17 mouse cellular contexts compared by ENCODE assay signal in the genomic region with DNA sequence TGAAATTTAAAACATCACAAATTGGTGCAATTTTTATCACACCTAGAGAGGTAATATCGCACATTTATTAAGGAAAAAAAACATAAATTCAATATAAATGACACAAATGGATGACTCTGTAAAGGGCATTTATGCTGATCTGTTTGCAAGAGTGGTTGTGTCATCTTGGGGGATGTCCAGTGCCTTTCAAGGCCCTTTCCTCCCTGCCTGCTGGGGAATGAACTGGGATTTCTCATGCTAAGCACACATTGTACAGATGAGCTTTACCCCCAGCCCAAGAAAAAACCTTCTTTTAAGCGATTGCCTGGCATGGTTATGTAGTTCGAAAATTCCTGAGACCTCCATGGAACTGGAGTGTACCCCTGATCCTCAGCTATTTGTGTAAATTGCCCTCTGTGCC.
"Had no signal": no experiment of that assay in that cellular context is flagged by ENCODE, and none has a peak within 500 bp of the region (broad histone marks: within the 10 kb centered on the region; RNA-seq: fewer than 3 reads in every experiment).

No protein-coding gene starts in this region.

- H3K4me1 ChIP-seq: liver, embryonic 15.5 days; stomach, embryonic 15.5 days had no signal

- DNase-seq: kidney, postnatal 10 days; layer of hippocampus, adult 9-11 months; layer of hippocampus, postnatal 36 days; left cerebral cortex, postnatal 4 days; lung, embryonic 14.5 days; lung, postnatal 10 days; lung, postnatal 4 days; right cerebral cortex, postnatal 14 days; thymus, adult 2 months; thymus, postnatal 25 days had no signal

- H3K4me3 ChIP-seq: limb, embryonic 13.5 days; liver, embryonic 15.5 days; neural tube, embryonic 13.5 days; stomach, embryonic 15.5 days had no signal

- H3K36me3 ChIP-seq: limb, embryonic 13.5 days; liver, embryonic 15.5 days; neural tube, embryonic 13.5 days; stomach, embryonic 15.5 days had no signal

- H3K4me2 ChIP-seq: limb, embryonic 13.5 days; liver, embryonic 11.5 days; liver, embryonic 15.5 days; lung, embryonic 14.5 days; midbrain, embryonic 11.5 days; neural tube, embryonic 13.5 days; stomach, embryonic 15.5 days had no signal

- H3K27me3 ChIP-seq: limb, embryonic 13.5 days; liver, embryonic 15.5 days; neural tube, embryonic 13.5 days; stomach, embryonic 15.5 days had no signal

- ATAC-seq: intestine, postnatal 0 days had no signal

- H3K27ac ChIP-seq: limb, embryonic 13.5 days; liver, embryonic 15.5 days; neural tube, embryonic 13.5 days; stomach, embryonic 15.5 days had no signal

- H3K9me3 ChIP-seq: limb, embryonic 13.5 days; liver, embryonic 15.5 days; neural tube, embryonic 13.5 days; stomach, embryonic 15.5 days had no signal

- H3K9ac ChIP-seq: limb, embryonic 13.5 days; liver, embryonic 15.5 days; lung, embryonic 14.5 days; neural tube, embryonic 13.5 days; stomach, embryonic 15.5 days had no signal
